Mouse (Mus musculus) frontal cortex, postnatal 25 days (tissue): ENCODE results near the gene Fdxacb1.

ENCODE experiments used
- DNase-seq, 2 experiments: peaks; one replicate each; pipeline ENCODE4 v3.0.0; 2022; ENCODE audit warnings: low spot score in 2 of 2

Gene Fdxacb1

GRCm38 (mm10) chr9:50803055-50803671, 35.1 kb downstream of the Fdxacb1 start:
- no peak for DNase-seq

- no peak for DNase-seq
Observed at GRCm38 (mm10) chr9:50808471-50808870, 40.4 kb downstream of the Fdxacb1 start.

- DNase-seq = no peak
Observed at GRCm38 (mm10) chr9:50809146-50809545, 41.1 kb downstream of the Fdxacb1 start.

GRCm38 (mm10) chr9:50811187-50811586, 43.2 kb downstream of the Fdxacb1 start:
- DNase-seq = no peak

GRCm38 (mm10) chr9:50811746-50812145, 43.7 kb downstream of the Fdxacb1 start:
- no peak for DNase-seq

GRCm38 (mm10) chr9:50813796-50814195, 45.8 kb downstream of the Fdxacb1 start:
- no peak for DNase-seq

- DNase-seq = no peak
Observed at GRCm38 (mm10) chr9:50815666-50816065, 47.6 kb downstream of the Fdxacb1 start.

GRCm38 (mm10) chr9:50816512-50816911, 48.5 kb downstream of the Fdxacb1 start:
- DNase-seq = no peak

GRCm38 (mm10) chr9:50818050-50818449, 50.0 kb downstream of the Fdxacb1 start:
- no peak for DNase-seq

GRCm38 (mm10) chr9:50819716-50820115, 51.7 kb downstream of the Fdxacb1 start:
- DNase-seq = no peak

GRCm38 (mm10) chr9:50821651-50822050, 53.6 kb downstream of the Fdxacb1 start:
- no peak for DNase-seq

- no peak for DNase-seq
Observed at GRCm38 (mm10) chr9:50822216-50822615, 54.2 kb downstream of the Fdxacb1 start.
